In genomic region chr11:75973988-75974387, GRCm38 (mm10) we compare ENCODE assay signal across 13 mouse cellular contexts. TPM values are rescaled to one million over a fixed set of nuclear protein-coding genes. Genes with fewer than 3 reads are reported as not detected.
DNase-seq lines count a peak whose midpoint lies in the region; TF ChIP-seq lines count a peak whose summit lies in the region.
"Had no signal": no experiment of that assay in that cellular context is flagged by ENCODE, and none has a peak within 500 bp of the region (broad histone marks: within the 10 kb centered on the region; RNA-seq: fewer than 3 reads in every experiment).

No protein-coding gene starts in this region.

- peak; percentile 41 for TF ChIP-seq CTCF in left cerebral cortex, adult 2 months (IDR thresholded peaks at IDR 0.05)
- TF ChIP-seq CTCF in cortical plate, adult 2 months (IDR thresholded peaks at IDR 0.05; ENCODE audit: extremely low read depth, insufficient read depth, low read length) = peak; percentile 30; the same call in 1 of the 2 replicates

- peak; percentile 42 to 56 for DNase-seq in cerebellum, postnatal 10 days
- no peak for DNase-seq in cerebellum, postnatal 4 days (ENCODE audit: low spot score in 2 of 2)
- DNase-seq in left cerebral cortex, adult 2 months (ENCODE audit: extremely low spot score in 1 of 2, low spot score in 2 of 2) = no peak
- no peak for DNase-seq in left cerebral cortex, postnatal 36 days (ENCODE audit: low spot score in 2 of 2)
- peak; percentile 60 to 61 for DNase-seq in B cell, adult 2 months
- DNase-seq in gastrocnemius, postnatal 14 days = no peak
- DNase-seq in layer of hippocampus, adult 9-11 months = no peak
- DNase-seq: adrenal gland, postnatal 25 days; embryo, embryonic 11 days had no signal

- H3K4me1 ChIP-seq in cortical plate, adult 2 months (ENCODE audit: control insufficient read depth, insufficient read depth, low read length) = no peaks in the 10 kb centered on the region

- no peak for TF ChIP-seq POLR2A in cortical plate, adult 2 months (IDR thresholded peaks at IDR 0.05; ENCODE audit: extremely low read depth, insufficient read depth, low read length)

- H3K4me3 ChIP-seq in left cerebral cortex, adult 2 months = no peak overlapping the region
- no peak overlapping the region for H3K4me3 ChIP-seq in cortical plate, adult 2 months (ENCODE audit: insufficient read depth, low read length)
- H3K4me3 ChIP-seq: heart, embryonic 10.5 days; megakaryocyte, embryonic 14.5 days had no signal

- intact Hi-C loops in left cerebral cortex, adult 2 months (cut with DNase I) = no loop called here
- intact Hi-C loops in left cerebral cortex, postnatal 36 days (cut with DNase I) = no loop called here
- intact Hi-C loops in gastrocnemius, postnatal 14 days (cut with DNase I; ENCODE audit: low total_unique reads) = no loop called here

- H3K27ac ChIP-seq in left cerebral cortex, adult 2 months = no peak overlapping the region
- no peak overlapping the region for H3K27ac ChIP-seq in cortical plate, adult 2 months (ENCODE audit: insufficient read depth, low read length)
- H3K27ac ChIP-seq: heart, embryonic 10.5 days had no signal

RNA-seq across cellular contexts. Expression of gene 1700016K19Rik, which starts 25.7 kb away (rescaled TPM):
- 1 to 10 TPM; 2.7 to 3.9 TPM for total RNA-seq in left cerebral cortex, adult 2 months (2021)
- total RNA-seq in left cerebral cortex, postnatal 36 days (2021) = 1 to 10 TPM; 3.4 to 6.4 TPM
- 9.3 and 10.0 TPM in 2 replicates for polyA plus RNA-seq in cortical plate, adult 2 months (2012; rRNA removed)
- not detected for total RNA-seq in gastrocnemius, postnatal 14 days (2021)
- total RNA-seq: adrenal gland, postnatal 25 days; neutrophil, adult 5-6 weeks had no signal
- polyA plus RNA-seq: heart, embryonic 10.5 days had no signal

RNA-seq across cellular contexts. Expression of gene Rph3al, which starts 35.8 kb away (rescaled TPM):
- 1 to 10 TPM; 2.3 to 2.7 TPM for total RNA-seq in left cerebral cortex, adult 2 months (2021)
- total RNA-seq in left cerebral cortex, postnatal 36 days (2021) = 1 to 10 TPM; 2.0 to 4.3 TPM
- polyA plus RNA-seq in cortical plate, adult 2 months (2012; rRNA removed) = 1.7 and 2.5 TPM in 2 replicates
- total RNA-seq in gastrocnemius, postnatal 14 days (2021) = 1 to 10 TPM; 3.9 to 5.6 TPM

RNA-seq across cellular contexts. Expression of gene Rflnb, which starts 53.6 kb away (rescaled TPM):
- total RNA-seq in left cerebral cortex, adult 2 months (2021) = 1 to 10 TPM; 8.5 to 9.7 TPM
- total RNA-seq in left cerebral cortex, postnatal 36 days (2021) = 1 to 10 TPM; 8.1 to 9.2 TPM
- polyA plus RNA-seq in cortical plate, adult 2 months (2012; rRNA removed) = 8.1 and 8.9 TPM in 2 replicates
- 10 to 100 TPM; 50.0 to 59.5 TPM for total RNA-seq in gastrocnemius, postnatal 14 days (2021)

Comparison
In these comparisons a context has a peak if more than half of its experiments do, and no peak if none do; other contexts are left out.
1. DNase-seq: peak in cerebellum, postnatal 10 days (2 of 2) and B cell, adult 2 months (2 of 2); none in cerebellum, postnatal 4 days (0 of 2), left cerebral cortex, adult 2 months (0 of 2), left cerebral cortex, postnatal 36 days (0 of 2), gastrocnemius, postnatal 14 days (single experiment) and layer of hippocampus, adult 9-11 months (single experiment).
2. RNA of gene Rflnb, which starts 53.6 kb away (total RNA-seq): 50.0 to 59.5 TPM in gastrocnemius, postnatal 14 days; 8.5 to 9.7 TPM in left cerebral cortex, adult 2 months and 8.1 to 9.2 TPM in left cerebral cortex, postnatal 36 days; every median in the first group is over 4 times any median in the second.